Mouse (Mus musculus): Measurements from ENCODE around the gene Sgcg.

Sgcg gene

GRCm38 (mm10) chr14:61232016-61232568 lies 26.2 kb downstream of the Sgcg start:
- DNase-seq (ENCODE audit: low spot score) = no peak

GRCm38 (mm10) chr14:61230179-61230578 lies 28.1 kb downstream of the Sgcg start:
- no peak for DNase-seq (ENCODE audit: low spot score)

GRCm38 (mm10) chr14:61229763-61230162 lies 28.5 kb downstream of the Sgcg start:
- no peak for DNase-seq (ENCODE audit: low spot score)

GRCm38 (mm10) chr14:61226151-61226550 lies 32.1 kb downstream of the Sgcg start:
- DNase-seq (ENCODE audit: low spot score) = no peak

- DNase-seq (ENCODE audit: low spot score) = no peak
These were observed 33.8 kb downstream of the Sgcg start for GRCm38 (mm10) chr14:61224387-61225077.

- no peak for DNase-seq (ENCODE audit: low spot score)
These were observed 34.5 kb downstream of the Sgcg start for GRCm38 (mm10) chr14:61223740-61224139.

- no peak for DNase-seq (ENCODE audit: low spot score)
These were observed 35.8 kb downstream of the Sgcg start for GRCm38 (mm10) chr14:61222506-61222905.

- no peak for DNase-seq (ENCODE audit: low spot score)
These were observed 37.1 kb downstream of the Sgcg start for GRCm38 (mm10) chr14:61221166-61221565.

GRCm38 (mm10) chr14:61211754-61212153 lies 46.5 kb downstream of the Sgcg start:
- no peak for DNase-seq (ENCODE audit: low spot score)

- DNase-seq (ENCODE audit: low spot score) = no peak
These were observed 48.2 kb downstream of the Sgcg start for GRCm38 (mm10) chr14:61210111-61210510.

- DNase-seq (ENCODE audit: low spot score) = no peak
These were observed 63.9 kb downstream of the Sgcg start for GRCm38 (mm10) chr14:61194416-61194815.

GRCm38 (mm10) chr14:61192326-61192725 lies 66.0 kb downstream of the Sgcg start:
- no peak for DNase-seq (ENCODE audit: low spot score)

GRCm38 (mm10) chr14:61191904-61192303 lies 66.4 kb downstream of the Sgcg start:
- no peak for DNase-seq (ENCODE audit: low spot score)

- no peak for DNase-seq (ENCODE audit: low spot score)
These were observed 85.1 kb downstream of the Sgcg start for GRCm38 (mm10) chr14:61173229-61173628.

GRCm38 (mm10) chr14:61172548-61173158 lies 85.6 kb downstream of the Sgcg start:
- DNase-seq (ENCODE audit: low spot score) = peak; percentile 97

- DNase-seq (ENCODE audit: low spot score) = no peak
These were observed 86.9 kb downstream of the Sgcg start for GRCm38 (mm10) chr14:61171261-61171970.

All from ovary, postnatal 14 days (tissue).